Mouse (Mus musculus) liver, embryonic 15.5 days (tissue): ENCODE results near the gene Aldh4a1. TPM values are rescaled to one million over a fixed set of nuclear protein-coding genes. Genes with fewer than 3 reads are reported as not detected.

Source experiments
- ATAC-seq: fragments of 200-750 bp; cut with Nextera tagmentation; 2 replicates; pipeline ENCODE4 v1.8.0; 2017; ENCODE audit warnings: moderate number of reproducible peaks, mild to moderate bottlenecking, moderate library complexity; ENCODE audit not compliant: insufficient read depth
- H3K27ac ChIP-seq: fragments of 300-500 bp; sonication (generic); replicated peaks from 2 replicates; pipeline ENCODE4 v1.5.1; 2015; ENCODE audit warnings: mild to moderate bottlenecking, inconsistent platforms
- H3K27me3 ChIP-seq: fragments of 300-500 bp; sonication (generic); 2 replicates; pipeline ENCODE4 v1.6.1; 2015; ENCODE audit warnings: mild to moderate bottlenecking, inconsistent platforms
- H3K36me3 ChIP-seq: fragments of 300-500 bp; sonication (generic); replicated peaks from 2 replicates; pipeline ENCODE4 v1.6.1; 2015; ENCODE audit warnings: moderate library complexity, mild to moderate bottlenecking, inconsistent platforms
- H3K4me1 ChIP-seq: fragments of 300-500 bp; sonication (generic); replicated peaks from 2 replicates; pipeline ENCODE4 v1.6.1; 2015; ENCODE audit warnings: inconsistent platforms
- H3K4me2 ChIP-seq: fragments of 300-500 bp; sonication (generic); 2 replicates; pipeline ENCODE4 v1.6.1; 2015; ENCODE audit warnings: moderate library complexity, mild to moderate bottlenecking, inconsistent platforms
- H3K4me3 ChIP-seq: fragments of 300-500 bp; sonication (generic); replicated peaks from 2 replicates; pipeline ENCODE4 v1.5.1; 2015; ENCODE audit warnings: mild to moderate bottlenecking, inconsistent platforms
- H3K9ac ChIP-seq: fragments of 300-500 bp; sonication (generic); 2 replicates; pipeline ENCODE4 v1.6.1; 2015; ENCODE audit warnings: moderate library complexity, mild to moderate bottlenecking, inconsistent platforms
- H3K9me3 ChIP-seq: fragments of 300-500 bp; sonication (generic); replicated peaks from 2 replicates; pipeline ENCODE4 v1.6.1; 2016; ENCODE audit warnings: inconsistent platforms
- WGBS: fragments of 180-500 bp; shearing (Covaris S2); methylation state at CpG from one replicate; pipeline ENCODE4 v1.1.7; 2015; ENCODE audit warnings: mixed read lengths; ENCODE audit not compliant: insufficient replicate concordance; 5-methylcytosine and 5-hydroxymethylcytosine counted together
- polyA plus RNA-seq: library from polyadenylated mRNA; unstranded; fragments of >200 nt; fragmentation: Nextera tagmentation; extraction: Ambion mirVana; gene quantifications from 2 replicates; pipeline ENCODE4 v1.2.1, GENCODE M21; 2015

The Aldh4a1 gene
- 85.0 and 99.8 TPM in 2 replicates for polyA plus RNA-seq

DNA sequence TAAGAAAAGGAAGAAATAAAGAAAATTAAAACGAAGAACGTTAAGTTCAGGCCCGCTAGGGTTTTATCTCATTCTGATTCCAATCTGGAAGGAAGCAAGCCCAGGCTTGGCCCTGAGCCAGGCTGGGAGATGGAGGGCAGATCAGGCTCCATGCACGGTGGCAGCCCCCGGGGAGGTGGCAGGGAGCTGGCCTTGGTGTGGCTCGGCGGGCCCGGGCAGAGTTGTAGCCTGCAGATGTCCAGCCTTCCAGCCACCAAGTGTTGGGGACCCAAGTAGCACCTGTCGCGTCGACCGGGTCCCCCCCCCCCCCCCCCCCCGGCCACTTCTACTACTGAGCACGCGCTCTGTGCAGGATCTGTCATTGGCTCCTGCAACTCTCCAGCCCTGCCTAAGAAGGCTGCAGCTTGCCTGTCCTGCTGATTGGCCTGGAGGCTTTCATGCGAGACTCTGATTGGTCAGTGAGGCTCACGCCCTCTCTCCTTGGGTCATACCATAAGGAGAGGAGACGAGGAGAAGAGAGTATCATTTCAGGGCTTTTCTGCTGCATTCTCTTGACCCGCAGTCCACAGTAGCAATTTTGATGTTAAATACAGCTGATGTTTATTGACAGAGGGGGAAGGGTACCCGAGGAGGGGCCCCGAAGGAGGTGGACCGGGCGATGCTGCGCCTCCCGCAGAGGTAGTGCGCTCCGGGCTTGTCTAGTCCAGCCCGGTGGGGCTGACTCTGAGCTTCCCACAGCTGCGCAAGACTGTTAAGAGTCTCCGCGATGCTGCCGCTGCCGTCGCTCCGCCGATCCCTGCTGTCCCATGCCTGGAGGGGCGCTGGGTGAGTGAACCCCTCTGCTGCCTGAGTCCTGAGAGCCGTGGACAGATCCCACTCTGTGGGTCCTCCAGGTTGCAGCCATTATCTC is at the start of gene Aldh4a1:
Aldh4a1 (plus strand) TSS at position 494 of the 910 bp plus-strand sequence.
- Histone ChIP-seq H3K4me2 (peak within 1 kb of the TSS; percentile 95), H3K4me1 (peaks cover 42% of the 10 kb centered on the region), H3K4me3 (peak within 1 kb of the TSS; percentile 71), H3K27me3 (no peaks in the 10 kb centered on the region), H3K9ac (peak within 1 kb of the TSS; percentile 70), H3K27ac (peak within 1 kb of the TSS; percentile 78), H3K9me3 (no peaks in the 10 kb centered on the region), H3K36me3 (0 out of 2 replicates have a peak, but pooled peaks cover 1% of the 10 kb centered on the region)
- peak; percentile 96 for ATAC-seq
- under 1% methylated on average over 36 of the region's 38 CpGs for WGBS

DNA sequence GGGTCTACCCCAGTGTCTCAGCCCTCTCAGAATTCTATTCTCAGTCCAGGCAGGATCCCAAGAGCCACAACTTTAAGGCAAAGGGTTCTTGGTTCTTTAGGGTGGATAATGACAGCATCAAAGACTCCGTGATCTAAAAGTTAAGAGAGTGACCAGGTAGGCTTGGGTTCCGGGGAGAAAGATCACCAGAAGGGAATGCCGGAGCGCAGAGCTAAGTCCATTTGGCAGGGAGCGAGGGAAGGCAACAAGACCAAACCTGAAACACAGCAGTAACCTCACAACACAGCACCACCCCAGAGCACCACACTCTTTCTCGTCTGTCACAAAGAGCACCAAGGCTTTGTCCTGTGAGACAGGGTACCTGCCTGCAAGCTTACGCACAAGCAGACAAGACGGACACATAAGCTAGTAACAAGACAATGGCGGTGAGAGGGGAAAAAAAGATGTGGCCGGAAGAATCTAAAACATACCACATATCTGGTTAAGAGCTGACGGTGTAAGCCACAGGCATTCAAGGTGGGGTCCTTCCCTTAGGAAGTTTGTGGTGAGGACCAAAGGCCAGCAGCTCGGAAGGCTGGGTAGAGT is 49.6 kb upstream of the Aldh4a1 start:
- H3K9me3 ChIP-seq, result no peaks in the 10 kb centered on the region
- H3K27me3 ChIP-seq, result peaks cover 67% of the 10 kb centered on the region
- no peaks in the 10 kb centered on the region for H3K36me3 ChIP-seq
- H3K4me3 ChIP-seq, result no peak overlapping the region
- no peak overlapping the region for H3K9ac ChIP-seq
- peaks cover 25% of the 10 kb centered on the region for H3K4me1 ChIP-seq
- 54% methylated on average over 12 of the region's 12 CpGs for WGBS
- H3K27ac ChIP-seq, result no peak overlapping the region
- no peak for ATAC-seq
- no peak overlapping the region for H3K4me2 ChIP-seq

DNA sequence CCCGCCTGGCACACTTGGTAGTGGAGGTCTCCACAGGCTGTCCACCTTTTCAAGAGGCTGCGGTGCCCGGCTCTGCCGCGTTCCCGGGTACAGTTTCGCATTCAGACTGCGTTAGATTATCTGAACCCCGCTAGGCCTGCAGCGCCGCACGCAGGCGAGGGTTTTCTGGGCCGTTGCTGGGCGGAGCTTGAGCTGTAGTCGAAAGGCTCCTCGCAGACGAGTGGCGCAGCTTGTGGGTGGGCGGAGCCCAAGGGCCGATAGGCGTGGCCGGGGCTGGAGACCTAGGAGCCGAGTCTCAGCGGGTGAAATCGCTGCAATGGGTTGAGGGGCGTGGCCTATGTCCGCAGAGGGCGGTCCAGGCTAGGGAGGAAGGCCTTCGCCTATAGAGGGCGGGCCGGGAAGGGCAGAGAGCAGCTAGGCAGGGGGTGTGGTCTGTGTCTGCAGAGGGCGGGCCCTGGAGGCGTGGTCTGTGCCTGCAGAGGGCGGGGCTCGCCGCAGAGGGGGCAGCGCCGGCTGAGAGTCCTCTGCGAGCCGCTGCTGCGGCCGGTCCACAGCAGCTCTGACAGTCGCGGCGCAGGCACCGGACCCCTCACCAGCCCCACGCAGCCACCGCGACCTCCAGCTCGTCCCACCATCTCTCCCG is 48.4 kb upstream of the Aldh4a1 start:
- Histone ChIP-seq H3K4me2 (peak overlapping the region; percentile 75), H3K36me3 (no peaks in the 10 kb centered on the region), H3K27ac (peak overlapping the region; percentile 72), H3K4me3 (peak overlapping the region; percentile 64), H3K9ac (peak overlapping the region; percentile 58), H3K9me3 (no peaks in the 10 kb centered on the region), H3K27me3 (peaks cover 79% of the 10 kb centered on the region), H3K4me1 (peaks cover 35% of the 10 kb centered on the region)
- WGBS, result under 1% methylated on average over 51 of the region's 52 CpGs
- ATAC-seq, result peak; percentile 93

DNA sequence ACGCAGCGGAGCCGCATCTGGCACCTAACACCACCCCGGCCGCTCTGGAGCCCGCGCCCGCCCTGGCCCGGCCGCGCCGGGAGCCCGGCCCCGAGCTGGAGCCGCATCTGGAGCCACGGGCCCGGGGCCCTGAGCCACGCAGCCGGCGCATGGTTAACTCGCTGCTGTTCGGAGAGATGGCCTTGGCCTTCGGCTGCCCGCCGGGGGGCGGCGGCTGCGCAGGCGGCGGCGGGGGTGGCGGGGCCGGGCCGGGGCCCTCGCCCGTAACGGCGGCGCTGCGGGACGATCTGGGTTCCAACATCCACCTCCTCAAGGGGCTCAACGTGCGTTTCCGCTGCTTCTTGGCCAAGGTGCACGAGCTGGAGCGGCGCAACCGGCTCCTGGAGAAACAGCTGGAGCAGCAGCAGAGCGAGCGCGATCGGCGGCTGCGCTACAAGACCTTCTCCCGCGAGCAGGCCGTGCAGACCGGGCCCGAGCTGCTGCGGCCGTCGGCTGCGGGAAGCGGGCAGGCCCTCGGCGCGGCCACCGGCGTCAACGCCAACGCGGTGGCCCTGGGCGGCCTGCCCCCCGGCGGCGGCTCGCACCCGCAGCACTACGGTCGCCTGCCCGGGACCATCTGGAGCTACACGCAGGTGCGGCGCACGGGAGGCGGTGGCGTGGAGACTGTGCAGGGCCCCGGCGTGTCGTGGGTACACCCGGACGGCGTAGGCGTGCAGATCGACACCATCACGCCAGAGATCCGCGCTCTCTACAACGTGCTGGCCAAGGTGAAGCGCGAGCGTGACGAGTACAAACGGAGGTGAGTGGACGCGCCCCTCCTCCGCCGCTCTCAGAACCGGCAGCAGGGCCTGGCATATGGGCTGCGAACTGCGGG is 47.6 kb upstream of the Aldh4a1 start:
- WGBS, result under 1% methylated on average over 107 of the region's 111 CpGs

DNA sequence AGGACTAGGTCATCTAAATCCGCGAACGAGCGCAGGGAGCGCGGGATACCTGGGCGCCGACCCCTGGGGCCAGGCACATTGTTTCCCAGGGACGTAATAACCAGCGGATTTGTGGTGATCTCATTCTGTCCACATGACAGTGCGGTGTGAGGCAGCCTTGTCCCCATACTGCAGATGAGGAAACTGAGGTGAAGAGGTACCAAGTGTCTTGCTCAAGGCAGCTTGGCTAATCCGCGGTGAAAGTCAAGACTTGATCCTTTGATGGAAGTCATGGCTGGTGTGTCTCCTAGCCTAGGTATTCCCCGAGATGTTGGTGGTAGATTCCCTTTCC is 47.0 kb upstream of the Aldh4a1 start:
- Histone ChIP-seq H3K9me3 (no peaks in the 10 kb centered on the region), H3K9ac (peak overlapping the region; percentile 58), H3K4me3 (peak overlapping the region; percentile 64), H3K27me3 (peaks cover 86% of the 10 kb centered on the region), H3K4me2 (peak overlapping the region; percentile 75), H3K27ac (0 out of 2 replicates have a peak overlapping the region, but pooled peaks have one; percentile 72), H3K36me3 (no peaks in the 10 kb centered on the region), H3K4me1 (peaks cover 48% of the 10 kb centered on the region)
- no peak for ATAC-seq
- 13% methylated on average over 14 of the region's 14 CpGs for WGBS

More for the DNA sequence above, 47.6 kb upstream of the Aldh4a1 start:
- peak; percentile 48 for ATAC-seq
- Histone ChIP-seq H3K4me1 (peaks cover 43% of the 10 kb centered on the region), H3K27ac (peak overlapping the region; percentile 72), H3K4me3 (peak overlapping the region; percentile 64), H3K9me3 (no peaks in the 10 kb centered on the region), H3K9ac (peak overlapping the region; percentile 58), H3K36me3 (no peaks in the 10 kb centered on the region), H3K27me3 (peaks cover 85% of the 10 kb centered on the region), H3K4me2 (peak overlapping the region; percentile 75)

DNA sequence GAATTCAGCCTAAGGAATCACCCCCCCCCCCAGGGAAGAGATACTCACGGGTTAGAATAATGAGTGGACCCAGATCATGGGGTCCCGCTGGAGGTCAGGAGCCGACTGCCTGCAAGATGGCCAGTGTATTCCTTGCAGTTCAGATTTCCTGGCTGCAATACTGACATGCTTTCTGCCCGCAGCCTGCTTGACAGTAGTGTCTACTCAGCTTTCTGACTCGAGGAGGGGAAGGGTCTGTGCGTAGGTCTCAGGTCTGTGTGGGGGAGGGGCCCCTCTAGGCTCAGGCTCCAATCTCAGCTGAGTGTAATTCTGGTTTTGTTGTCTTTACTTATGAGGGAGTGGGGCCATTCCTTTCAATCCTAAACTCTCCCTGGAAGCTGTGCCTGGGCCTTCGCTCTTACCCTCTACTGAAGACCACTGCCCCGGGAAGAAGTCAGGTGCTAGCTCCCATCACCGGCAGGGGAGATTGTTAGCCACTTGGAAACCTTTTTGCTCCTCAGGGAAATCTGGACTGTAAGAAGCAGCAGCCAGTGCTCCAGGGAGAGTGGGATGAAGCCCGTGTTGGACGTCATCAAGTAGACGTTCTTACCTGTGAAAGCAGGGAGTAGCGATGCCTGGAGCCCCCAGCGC is 46.3 kb upstream of the Aldh4a1 start:
- Histone ChIP-seq H3K27ac (no peak overlapping the region), H3K27me3 (peaks cover 86% of the 10 kb centered on the region), H3K4me3 (peak overlapping the region; percentile 64), H3K9me3 (no peaks in the 10 kb centered on the region), H3K4me2 (peak overlapping the region; percentile 75), H3K4me1 (peaks cover 50% of the 10 kb centered on the region), H3K36me3 (no peaks in the 10 kb centered on the region), H3K9ac (0 out of 2 replicates have a peak overlapping the region, but pooled peaks have one; percentile 58)
- WGBS, result 55% methylated on average over 14 of the region's 14 CpGs
- no peak for ATAC-seq

DNA sequence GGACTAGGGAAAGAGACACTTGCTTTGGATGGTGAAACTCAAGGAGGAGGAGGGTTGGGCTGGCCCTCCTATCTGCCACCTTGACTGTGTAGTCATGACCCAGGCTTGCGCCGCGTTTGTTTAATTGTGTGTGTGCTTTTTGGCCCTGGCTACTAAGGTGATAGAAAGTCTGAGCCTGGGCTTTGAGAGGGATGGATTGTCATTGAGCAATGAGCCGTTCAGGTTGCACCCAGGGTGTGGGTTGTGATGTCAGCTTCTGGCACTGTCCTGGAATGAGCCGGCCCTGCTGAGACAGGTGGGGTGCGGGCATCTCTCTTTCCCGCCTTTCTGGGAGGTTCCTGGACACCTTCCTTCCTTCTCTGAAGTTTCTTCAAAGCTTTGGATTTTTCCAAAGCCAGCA is 45.7 kb upstream of the Aldh4a1 start:
- peaks cover 80% of the 10 kb centered on the region for H3K27me3 ChIP-seq
- no peak overlapping the region for H3K27ac ChIP-seq
- H3K4me2 ChIP-seq, result peak overlapping the region; percentile 75
- 66% methylated on average over 7 of the region's 7 CpGs for WGBS
- H3K9ac ChIP-seq, result no peak overlapping the region
- H3K36me3 ChIP-seq, result no peaks in the 10 kb centered on the region
- no peak for ATAC-seq
- no peaks in the 10 kb centered on the region for H3K9me3 ChIP-seq
- H3K4me1 ChIP-seq, result peaks cover 52% of the 10 kb centered on the region
- H3K4me3 ChIP-seq, result no peak overlapping the region

DNA sequence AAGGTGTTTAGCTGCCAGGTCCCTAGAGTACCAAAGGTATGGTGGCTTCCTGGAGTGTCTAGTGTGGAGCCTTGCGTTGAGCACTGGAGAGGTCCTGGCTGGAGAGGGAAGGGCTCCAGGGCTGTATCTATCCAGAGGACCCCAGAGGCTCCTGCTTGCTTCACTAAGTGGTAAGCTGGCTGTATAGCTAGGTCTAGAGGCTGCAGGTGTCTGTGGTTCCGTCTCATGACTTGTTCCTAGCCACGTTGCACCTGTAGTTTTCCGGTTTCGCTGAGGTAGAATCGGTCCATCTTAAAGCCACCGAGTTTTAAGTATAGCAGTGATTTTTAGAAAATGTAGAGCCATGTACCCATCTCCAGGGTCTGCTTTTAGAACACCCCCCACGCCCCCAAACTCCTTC is 44.3 kb upstream of the Aldh4a1 start:
- Histone ChIP-seq H3K27ac (0 out of 2 replicates have a peak overlapping the region, but pooled peaks have one; percentile 70), H3K27me3 (peaks cover 67% of the 10 kb centered on the region), H3K4me2 (peak overlapping the region; percentile 27; the same call in 1 of the 2 replicates)

DNA sequence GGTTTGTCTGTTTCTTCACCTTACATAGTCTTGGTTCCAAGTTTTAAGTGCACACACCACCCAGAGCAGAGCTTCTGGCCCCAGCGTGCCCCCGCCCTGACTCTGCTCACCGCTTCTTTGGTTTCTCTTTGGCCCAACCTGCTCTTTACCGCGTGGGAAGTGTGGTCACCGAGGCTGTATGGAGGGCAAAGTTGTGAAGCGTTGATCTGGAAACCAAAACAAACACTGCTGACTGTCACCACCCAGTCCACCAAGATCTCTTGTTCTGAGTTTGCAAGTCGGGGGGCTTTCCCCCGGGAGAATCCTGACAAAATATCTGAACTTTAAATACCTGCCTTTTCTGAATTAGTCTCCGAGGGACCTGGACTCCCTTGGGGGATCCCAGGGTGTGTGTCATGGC is 43.7 kb upstream of the Aldh4a1 start:
- no peak overlapping the region for H3K4me3 ChIP-seq
- H3K9me3 ChIP-seq, result no peaks in the 10 kb centered on the region
- no peak overlapping the region for H3K9ac ChIP-seq
- peaks cover 61% of the 10 kb centered on the region for H3K27me3 ChIP-seq
- H3K4me2 ChIP-seq, result peak overlapping the region; percentile 27
- ATAC-seq, result no peak
- H3K4me1 ChIP-seq, result peaks cover 62% of the 10 kb centered on the region
- WGBS, result 27% methylated on average over 10 of the region's 10 CpGs
- no peaks in the 10 kb centered on the region for H3K36me3 ChIP-seq
- H3K27ac ChIP-seq, result peak overlapping the region; percentile 70; the same call in 1 of the 2 replicates

More for the DNA sequence above, 44.3 kb upstream of the Aldh4a1 start:
- 66% methylated on average over 8 of the region's 8 CpGs for WGBS
- Histone ChIP-seq H3K9ac (no peak overlapping the region), H3K4me3 (no peak overlapping the region), H3K36me3 (no peaks in the 10 kb centered on the region), H3K9me3 (no peaks in the 10 kb centered on the region), H3K4me1 (peaks cover 65% of the 10 kb centered on the region)
- ATAC-seq, result no peak

DNA sequence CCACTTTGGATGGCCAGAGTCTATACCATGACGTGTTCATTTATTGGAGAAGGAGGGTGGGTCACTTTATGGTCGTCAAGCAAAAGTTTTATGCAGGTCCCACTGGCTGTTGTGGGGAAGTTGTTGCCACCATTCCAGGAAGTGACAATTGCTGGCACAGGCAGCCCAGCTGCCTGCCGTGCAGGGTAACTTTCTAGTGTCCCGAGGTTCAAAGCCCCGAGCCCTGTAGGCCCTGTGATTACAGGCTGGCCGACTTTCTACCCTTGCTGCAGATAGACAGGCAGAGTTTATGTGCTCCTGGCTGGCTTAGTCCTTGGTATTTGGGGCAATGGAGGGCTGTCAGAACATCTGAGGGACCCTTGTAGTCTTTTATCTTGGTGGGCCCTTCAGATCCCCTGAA is 43.2 kb upstream of the Aldh4a1 start:
- Histone ChIP-seq H3K9ac (no peak overlapping the region), H3K27ac (peak overlapping the region; percentile 70; the same call in 1 of the 2 replicates), H3K4me2 (0 out of 2 replicates have a peak overlapping the region, but pooled peaks have one; percentile 27), H3K9me3 (no peaks in the 10 kb centered on the region), H3K4me1 (peaks cover 57% of the 10 kb centered on the region), H3K4me3 (no peak overlapping the region), H3K27me3 (peaks cover 56% of the 10 kb centered on the region), H3K36me3 (no peaks in the 10 kb centered on the region)
- ATAC-seq, result no peak
- 24% methylated on average over 6 of the region's 6 CpGs for WGBS
